13 mouse cellular contexts compared by ENCODE assay signal in genomic region chr1:175185211-175185610, GRCm38 (mm10).
DNase-seq lines count a peak whose midpoint lies in the region.
"Had no signal": no experiment of that assay in that cellular context is flagged by ENCODE, and none has a peak within 500 bp of the region (broad histone marks: within the 10 kb centered on the region; RNA-seq: fewer than 3 reads in every experiment).

No protein-coding gene starts in this region.

- intact Hi-C loops in left cerebral cortex, postnatal 4 days (cut with DNase I): no loop called here

- peak; percentile 32 to 59 for DNase-seq in frontal cortex, postnatal 36 days (ENCODE audit: low spot score in 2 of 2)
- DNase-seq in frontal cortex, postnatal 10 days (ENCODE audit: low spot score in 2 of 2): no peak
- DNase-seq in left cerebral cortex, adult 18-20 months (ENCODE audit: low spot score in 2 of 2): peak; percentile 24 to 37
- no peak for DNase-seq in left cerebral cortex, postnatal 4 days
- DNase-seq in brain, adult 2 months (ENCODE audit: low read depth, low spot score): peak; percentile 68
- peak; percentile 18 to 42 for DNase-seq in left cerebral cortex, adult 9 months (ENCODE audit: low spot score in 2 of 2)
- no peak for DNase-seq in retina, postnatal 1 day
- no peak for DNase-seq in adrenal gland, postnatal 10 days
- DNase-seq: adrenal gland, postnatal 25 days; gastrocnemius, postnatal 10 days; heart, adult 18-20 months; heart, postnatal 10 days; heart, postnatal 4 days had no signal

Comparison
In these comparisons a context has a peak if more than half of its experiments do, and no peak if none do; other contexts are left out.
1. DNase-seq: peak in frontal cortex, postnatal 36 days (2 of 2), left cerebral cortex, adult 18-20 months (2 of 2), brain, adult 2 months (single experiment) and left cerebral cortex, adult 9 months (2 of 2); none in frontal cortex, postnatal 10 days (0 of 2), left cerebral cortex, postnatal 4 days (single experiment), retina, postnatal 1 day (single experiment) and adrenal gland, postnatal 10 days (single experiment).